Mouse (Mus musculus): ENCODE measurements at regions not wholly inside any gene's neighbourhood (a gene's known extent, or its start where the extent isn't known, plus 50 kb on each side); places are given as distances from the start of the nearest gene placed in this dataset.
A peak's percentile ranks its signal among the peaks of the same experiment; 100 is the strongest.
"Not testable (repeated sequence)": the region's sequence is repeated elsewhere in the genome, so short reads cannot be mapped to it uniquely, and the experiment has no call there.

- DNase-seq, result not testable (repeated sequence)
Observed at GRCm38 (mm10) chr8:71081291-71081690, 175.6 kb downstream of the Map1s start.

- DNase-seq, result not testable (repeated sequence)
Observed at GRCm38 (mm10) chr8:71127131-71127530, 145.4 kb upstream of the Myo9b start.

GRCm38 (mm10) chr8:71130411-71131261 lies 141.9 kb upstream of the Myo9b start:
- DNase-seq, result no peak

- DNase-seq, result no peak
Observed at GRCm38 (mm10) chr8:71131327-71132089, 141.0 kb upstream of the Myo9b start.

- DNase-seq, result peak; percentile 19
Observed at GRCm38 (mm10) chr8:71132898-71133297, 139.6 kb upstream of the Myo9b start.

- not testable (repeated sequence) for DNase-seq
Observed at GRCm38 (mm10) chr8:71137131-71137530, 135.4 kb upstream of the Myo9b start.

- DNase-seq, result not testable (repeated sequence)
Observed at GRCm38 (mm10) chr8:71142373-71142973, 130.0 kb upstream of the Myo9b start.

GRCm38 (mm10) chr8:71171478-71172210 lies 100.9 kb upstream of the Myo9b start:
- not testable (repeated sequence) for DNase-seq

GRCm38 (mm10) chr8:71192939-71193338 lies 79.6 kb upstream of the Myo9b start:
- DNase-seq, result not testable (repeated sequence)

GRCm38 (mm10) chr8:71195006-71195722 lies 77.3 kb upstream of the Myo9b start:
- DNase-seq, result not testable (repeated sequence)
